Mouse (Mus musculus) midbrain, postnatal 0 days (tissue): ENCODE measurements around the gene Colec11. TPM values are rescaled to one million over a fixed set of nuclear protein-coding genes. Genes with fewer than 3 reads are reported as not detected.

Source experiments
- ATAC-seq: fragments of 200-750 bp; cut with Nextera tagmentation; 2 replicates; pipeline ENCODE4 v1.8.0; 2017; ENCODE audit warnings: moderate number of reproducible peaks, mild to moderate bottlenecking, moderate TSS enrichment, moderate library complexity; ENCODE audit not compliant: low FRiP score
- DNase-seq: peaks from one replicate; pipeline ENCODE4 v3.0.0-alpha.2; 2015; ENCODE audit warnings: low spot score
- H3K27ac ChIP-seq: fragments of 300-500 bp; sonication (generic); 2 replicates; pipeline ENCODE4 v1.5.1; 2014; ENCODE audit warnings: low read depth, mild to moderate bottlenecking, low read length, mixed read lengths
- H3K27me3 ChIP-seq: fragments of 300-500 bp; sonication (generic); 2 replicates; pipeline ENCODE4 v1.6.1; 2014; ENCODE audit warnings: low read length, control low read depth, mixed read lengths; ENCODE audit not compliant: insufficient read depth
- H3K36me3 ChIP-seq: fragments of 300-500 bp; sonication (generic); 2 replicates; pipeline ENCODE4 v1.6.1; 2014; ENCODE audit warnings: low read length, control low read depth, mixed read lengths; ENCODE audit not compliant: insufficient read depth
- H3K4me1 ChIP-seq: fragments of 300-500 bp; sonication (generic); 2 replicates; pipeline ENCODE4 v1.6.1; 2014; ENCODE audit warnings: mild to moderate bottlenecking, control low read depth, antibody characterized with exemption, low read length, mixed read lengths; ENCODE audit not compliant: insufficient read depth
- H3K4me2 ChIP-seq: fragments of 300-500 bp; sonication (generic); 2 replicates; pipeline ENCODE4 v1.6.1; 2014; ENCODE audit warnings: low read depth, mild to moderate bottlenecking, low read length, mixed read lengths; ENCODE audit not compliant: poor library complexity, severe bottlenecking
- H3K4me3 ChIP-seq: fragments of 300-500 bp; sonication (generic); 2 replicates; pipeline ENCODE4 v1.5.1; 2014; ENCODE audit warnings: low read depth, mild to moderate bottlenecking, low read length, moderate library complexity
- H3K9ac ChIP-seq: fragments of 300-500 bp; sonication (generic); replicated peaks from 2 replicates; pipeline ENCODE4 v1.6.1; 2014; ENCODE audit warnings: mild to moderate bottlenecking, low read length, moderate library complexity, mixed read lengths; ENCODE audit not compliant: poor library complexity, severe bottlenecking
- H3K9me3 ChIP-seq: fragments of 300-500 bp; sonication (generic); 2 replicates; pipeline ENCODE4 v1.6.1; 2016; ENCODE audit warnings: low read length, control low read depth
- CTCF ChIP-seq: IDR thresholded peaks from 2 replicates; pipeline ENCODE4 v1.5.1; 2016; ENCODE audit warnings: antibody characterized with exemption, mild to moderate bottlenecking
- WGBS: fragments of 180-500 bp; shearing (Covaris S2); extraction: QIAGEN DNeasy Blood & Tissue Kit; methylation state at CpG from one replicate; pipeline ENCODE4 v1.1.7; 2014; 5-methylcytosine and 5-hydroxymethylcytosine counted together
- polyA plus RNA-seq: library from polyadenylated mRNA; unstranded; fragments of >200 nt; fragmentation: Nextera tagmentation; extraction: Ambion mirVana; gene quantifications from 2 replicates; pipeline ENCODE4 v1.2.1, GENCODE M21; 2015
- total RNA-seq: library from RNA; depleted of rRNA; stranded (reverse); fragments of >200 nt; gene quantifications from 2 replicates; pipeline ENCODE4 v1.2.3, GENCODE M21; 2014

The Colec11 gene
- total and polyA plus RNA-seq, 2 experiments from 2014 or later = 1.1 to 1.4 TPM

DNA sequence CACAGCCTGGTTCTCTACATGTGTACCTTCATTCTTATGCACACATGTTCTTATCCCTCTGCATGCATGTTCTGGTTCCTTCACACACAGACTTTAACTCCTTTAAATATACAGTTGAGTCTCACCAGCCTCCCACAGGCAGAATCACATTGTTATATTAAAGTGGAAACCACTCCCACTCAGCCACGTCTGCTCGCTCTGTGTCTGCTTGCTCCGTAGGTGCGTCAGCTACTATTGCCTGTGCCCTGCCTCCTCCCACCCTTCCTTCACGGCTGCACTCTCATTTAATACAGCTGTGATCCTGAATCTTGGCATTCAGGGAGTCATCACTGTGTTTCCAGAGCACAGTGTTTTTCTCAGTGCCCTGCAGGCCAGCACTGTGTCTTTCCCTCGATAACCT lies 10.8 kb downstream of the Colec11 start:
- Histone ChIP-seq H3K4me1 (peaks cover 10% of the 10 kb centered on the region), H3K4me2 (no peak overlapping the region), H3K27me3 (no peaks in the 10 kb centered on the region), H3K36me3 (no peaks in the 10 kb centered on the region), H3K27ac (no peak overlapping the region), H3K9ac (no peak overlapping the region; the same call in 1 of the 2 replicates), H3K9me3 (no peaks in the 10 kb centered on the region), H3K4me3 (no peak overlapping the region)
- DNase-seq (no peak), ATAC-seq (no peak)
- WGBS = 52% methylated on average over 6 of the region's 6 CpGs
- TF ChIP-seq CTCF = no peak

DNA sequence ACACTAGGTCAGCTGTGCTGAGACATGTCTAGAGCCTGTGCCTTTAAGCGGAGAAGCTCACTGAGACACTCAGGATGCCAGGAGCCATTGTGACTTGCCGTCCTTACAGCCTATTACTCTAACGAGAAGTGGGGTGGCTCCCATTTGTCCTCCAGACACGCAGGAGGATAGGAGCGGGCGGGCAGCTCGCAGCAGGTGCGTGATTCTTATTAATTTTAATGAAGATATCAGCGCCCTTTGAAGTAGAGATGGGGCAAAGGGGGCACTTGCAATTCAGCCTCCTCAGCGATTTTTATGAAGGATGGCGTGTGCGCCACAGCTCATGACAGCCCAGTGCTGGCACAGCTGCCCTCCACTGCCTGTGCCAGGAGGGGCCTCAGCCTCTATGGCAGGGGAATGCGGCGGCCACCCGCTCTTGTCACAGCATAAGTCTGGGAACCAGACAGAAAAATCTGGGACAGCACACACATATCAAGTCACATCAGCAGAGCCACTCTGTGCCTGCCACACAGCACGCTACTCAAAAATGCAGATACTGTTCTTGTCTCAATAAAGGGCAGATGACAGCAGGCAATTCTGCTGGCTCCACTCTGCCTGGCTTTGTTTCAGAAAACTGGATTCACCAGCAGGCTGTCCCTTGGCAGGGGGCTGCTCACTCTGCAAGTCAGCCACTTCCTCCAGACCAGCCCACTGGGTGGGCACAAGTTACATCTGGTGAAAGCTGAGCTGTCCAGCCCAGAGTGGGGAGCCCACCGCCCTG lies 15.5 kb downstream of the Colec11 start:
- TF ChIP-seq CTCF = peak; percentile 17; the same call in 1 of the 2 replicates
- H3K9ac ChIP-seq = peak overlapping the region; percentile 46; the same call in 1 of the 2 replicates
- no peaks in the 10 kb centered on the region for H3K27me3 ChIP-seq
- WGBS = 17% methylated on average over 17 of the region's 17 CpGs
- H3K9me3 ChIP-seq = no peaks in the 10 kb centered on the region
- H3K4me3 ChIP-seq = peak overlapping the region; percentile 9; the same call in 1 of the 2 replicates
- DNase-seq (peak; percentile 90), ATAC-seq (peak; percentile 85)
- H3K27ac ChIP-seq = peak overlapping the region; percentile 73
- H3K36me3 ChIP-seq = no peaks in the 10 kb centered on the region
- H3K4me1 ChIP-seq = peaks cover 10% of the 10 kb centered on the region
- H3K4me2 ChIP-seq = peak overlapping the region; percentile 41

DNA sequence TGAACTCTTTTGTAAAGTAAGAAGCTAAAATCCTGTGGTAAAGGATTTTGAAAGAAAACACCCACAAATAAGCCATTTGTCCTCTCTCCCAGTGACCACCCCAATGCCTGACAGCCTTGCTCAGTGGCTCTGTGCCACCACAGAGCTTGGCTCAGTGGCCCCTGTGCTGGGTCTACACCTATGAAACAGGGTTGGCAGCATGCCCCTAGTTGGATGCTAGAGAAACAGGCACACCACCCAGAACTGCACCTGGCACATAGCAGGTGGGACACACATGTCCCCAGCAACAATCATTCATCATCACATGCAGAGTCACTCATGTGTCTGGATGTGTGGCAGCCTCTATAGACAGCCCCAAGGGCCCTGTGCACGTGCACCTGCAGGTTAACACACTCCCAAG lies 19.7 kb downstream of the Colec11 start:
- peaks cover 9% of the 10 kb centered on the region for H3K4me1 ChIP-seq
- TF ChIP-seq CTCF = no peak
- no peak overlapping the region for H3K4me3 ChIP-seq
- no peaks in the 10 kb centered on the region for H3K36me3 ChIP-seq
- H3K9me3 ChIP-seq = no peaks in the 10 kb centered on the region
- no peak for ATAC-seq
- no peaks in the 10 kb centered on the region for H3K27me3 ChIP-seq
- WGBS = 55% methylated on average over 1 of the region's 1 CpGs
- DNase-seq = peak; percentile 47
- H3K4me2 ChIP-seq = no peak overlapping the region
- no peak overlapping the region for H3K27ac ChIP-seq
- no peak overlapping the region for H3K9ac ChIP-seq

DNA sequence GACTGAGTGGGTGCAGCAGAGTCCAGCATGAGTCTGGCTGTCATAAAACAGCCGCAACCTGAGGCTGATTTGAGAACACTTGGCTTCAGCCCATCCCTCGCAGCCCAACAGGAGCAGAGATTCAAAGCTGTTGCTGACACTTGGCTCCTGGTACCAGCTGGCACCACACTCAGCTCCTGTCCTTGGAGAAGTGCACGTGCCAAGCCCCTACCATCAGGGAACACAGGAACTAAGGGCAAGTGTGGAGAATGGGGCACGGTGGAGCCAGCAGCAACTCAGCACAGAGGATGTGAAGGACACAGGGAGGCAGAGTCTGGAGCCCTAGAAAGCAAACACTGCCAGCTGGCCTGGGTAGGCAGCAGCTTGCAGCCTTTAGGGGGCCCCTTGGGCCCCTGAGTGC lies 20.9 kb downstream of the Colec11 start:
- H3K4me2 ChIP-seq = no peak overlapping the region
- H3K4me3 ChIP-seq = no peak overlapping the region
- H3K4me1 ChIP-seq = no peaks in the 10 kb centered on the region
- H3K27me3 ChIP-seq = no peaks in the 10 kb centered on the region
- no peaks in the 10 kb centered on the region for H3K36me3 ChIP-seq
- no peak overlapping the region for H3K27ac ChIP-seq
- H3K9ac ChIP-seq = no peak overlapping the region; the same call in 1 of the 2 replicates
- DNase-seq (peak; percentile 88), ATAC-seq (peak; percentile 48; the same call in 1 of the 2 replicates)
- H3K9me3 ChIP-seq = no peaks in the 10 kb centered on the region
- TF ChIP-seq CTCF = no peak
- 22% methylated on average over 4 of the region's 4 CpGs for WGBS

DNA sequence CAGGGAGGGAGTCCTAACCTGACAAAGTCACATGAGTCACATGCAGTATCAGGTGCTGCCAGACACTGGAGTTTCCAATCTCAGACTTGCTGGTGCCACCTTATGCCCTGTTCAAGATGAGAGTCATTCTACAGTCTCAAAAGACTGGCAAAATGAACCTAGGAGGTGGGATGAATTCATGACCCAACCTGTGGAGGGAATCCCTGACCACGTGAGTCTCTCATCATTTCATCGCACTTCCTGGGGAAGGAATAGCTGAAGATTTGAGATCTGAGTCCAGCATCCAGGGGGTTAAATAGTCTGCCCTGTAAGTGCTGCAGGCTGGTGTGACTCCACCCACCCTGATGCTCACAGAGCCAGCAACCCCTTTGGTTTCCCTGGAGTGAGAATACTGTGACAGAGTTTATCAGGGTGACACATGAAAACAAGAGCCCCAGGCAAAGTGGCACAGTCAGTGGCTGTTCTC lies 24.6 kb downstream of the Colec11 start:
- Histone ChIP-seq H3K9ac (no peak overlapping the region), H3K27me3 (no peaks in the 10 kb centered on the region), H3K27ac (no peak overlapping the region), H3K4me2 (no peak overlapping the region), H3K9me3 (no peaks in the 10 kb centered on the region), H3K36me3 (no peaks in the 10 kb centered on the region), H3K4me1 (no peaks in the 10 kb centered on the region), H3K4me3 (no peak overlapping the region)
- no peak for DNase-seq
- ATAC-seq = no peak
- 62% methylated on average over 2 of the region's 2 CpGs for WGBS
- no peak for TF ChIP-seq CTCF

DNA sequence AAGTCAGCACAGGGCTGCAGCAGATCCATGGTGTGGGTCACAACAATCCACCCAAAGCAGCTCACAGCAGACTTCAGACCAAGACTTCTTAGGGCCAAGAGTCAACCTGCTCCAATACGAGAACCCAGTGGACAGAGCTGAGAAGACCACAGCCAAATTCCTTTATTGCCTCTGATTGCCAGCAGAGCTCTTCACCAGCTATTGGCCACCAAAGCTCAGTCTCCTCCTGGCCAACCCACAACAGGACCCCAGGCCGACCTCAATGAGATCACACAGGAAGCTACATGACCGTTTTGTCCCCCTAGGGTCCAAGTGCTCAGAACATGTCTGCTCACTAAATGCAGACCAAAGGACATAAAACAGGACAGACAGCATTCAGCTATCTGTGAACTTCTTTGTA lies 25.1 kb downstream of the Colec11 start:
- TF ChIP-seq CTCF = no peak
- Histone ChIP-seq H3K27ac (no peak overlapping the region), H3K4me3 (no peak overlapping the region), H3K36me3 (no peaks in the 10 kb centered on the region), H3K27me3 (no peaks in the 10 kb centered on the region), H3K9ac (no peak overlapping the region), H3K9me3 (no peaks in the 10 kb centered on the region), H3K4me1 (no peaks in the 10 kb centered on the region), H3K4me2 (no peak overlapping the region)
- DNase-seq = no peak
- WGBS = 76% methylated on average over 3 of the region's 3 CpGs
- ATAC-seq = no peak
